Mouse (Mus musculus) neural tube, embryonic 15.5 days (tissue): ENCODE data around the gene Dock7. TPM values are rescaled to one million over a fixed set of nuclear protein-coding genes. Genes with fewer than 3 reads are reported as not detected.

Experiments
- ATAC-seq: fragments of 200-750 bp; cut with Nextera tagmentation; 2 replicates; pipeline ENCODE4 v1.8.0; 2017; ENCODE audit warnings: mild to moderate bottlenecking, moderate TSS enrichment, moderate library complexity; ENCODE audit not compliant: low FRiP score
- H3K27ac ChIP-seq: fragments of 300-500 bp; sonication (generic); replicated peaks from 2 replicates; pipeline ENCODE4 v1.5.1; 2015; ENCODE audit warnings: mild to moderate bottlenecking, inconsistent platforms
- H3K27me3 ChIP-seq: fragments of 300-500 bp; sonication (generic); replicated peaks from 2 replicates; pipeline ENCODE4 v1.6.1; 2015; ENCODE audit warnings: inconsistent platforms
- H3K36me3 ChIP-seq: fragments of 300-500 bp; sonication (generic); 2 replicates; pipeline ENCODE4 v1.6.1; 2015; ENCODE audit warnings: inconsistent platforms
- H3K4me1 ChIP-seq: fragments of 300-500 bp; sonication (generic); 2 replicates; pipeline ENCODE4 v1.6.1; 2015; ENCODE audit warnings: inconsistent platforms
- H3K4me2 ChIP-seq: fragments of 300-500 bp; sonication (generic); 2 replicates; pipeline ENCODE4 v1.6.1; 2015; ENCODE audit warnings: inconsistent platforms, mild to moderate bottlenecking, moderate library complexity
- H3K4me3 ChIP-seq: fragments of 300-500 bp; sonication (generic); replicated peaks from 2 replicates; pipeline ENCODE4 v1.5.1; 2015; ENCODE audit warnings: mild to moderate bottlenecking, inconsistent platforms
- H3K9ac ChIP-seq: fragments of 300-500 bp; sonication (generic); replicated peaks from 2 replicates; pipeline ENCODE4 v1.6.1; 2015; ENCODE audit warnings: mild to moderate bottlenecking, inconsistent platforms
- H3K9me3 ChIP-seq: fragments of 300-500 bp; sonication (generic); replicated peaks from 2 replicates; pipeline ENCODE4 v1.6.1; 2016; ENCODE audit warnings: inconsistent platforms
- WGBS: fragments of 180-500 bp; shearing (Covaris S2); methylation state at CpG from one replicate; pipeline ENCODE4 v1.1.7; 2015; ENCODE audit warnings: mixed read lengths; 5-methylcytosine and 5-hydroxymethylcytosine counted together
- polyA plus RNA-seq: library from polyadenylated mRNA; unstranded; fragments of >200 nt; fragmentation: Nextera tagmentation; extraction: Ambion mirVana; gene quantifications from 2 replicates; pipeline ENCODE4 v1.2.1, GENCODE M21; 2015

The Dock7 gene
- polyA plus RNA-seq, 1 experiment from 2014 or later = 52.3 TPM

DNA sequence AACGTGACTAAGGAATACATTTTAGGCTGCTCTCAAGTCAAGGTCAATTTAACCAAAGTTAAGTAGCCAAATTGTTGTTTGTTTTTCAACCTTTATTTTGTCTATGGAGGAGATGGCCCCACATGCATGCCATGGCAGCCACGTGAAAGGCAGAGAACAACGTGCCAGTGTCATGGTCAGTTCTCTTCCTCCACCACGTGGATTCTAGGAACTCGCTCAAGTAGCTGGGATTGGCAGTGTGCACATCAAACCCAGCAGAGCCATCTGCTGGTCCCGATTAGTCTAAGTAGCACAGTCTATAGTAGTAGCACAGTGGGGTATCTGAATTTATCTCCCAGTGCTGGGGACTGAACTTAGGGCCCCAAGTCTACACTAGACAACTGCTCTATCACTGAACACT lies 51.9 kb downstream of the Dock7 start:
- Histone ChIP-seq H3K4me2 (no peak overlapping the region), H3K9me3 (no peaks in the 10 kb centered on the region), H3K4me3 (no peak overlapping the region), H3K36me3 (peaks cover 47% of the 10 kb centered on the region), H3K9ac (no peak overlapping the region), H3K27me3 (no peaks in the 10 kb centered on the region), H3K4me1 (no peaks in the 10 kb centered on the region), H3K27ac (no peak overlapping the region)
- no peak for ATAC-seq
- WGBS = 72% methylated on average over 6 of the region's 6 CpGs

DNA sequence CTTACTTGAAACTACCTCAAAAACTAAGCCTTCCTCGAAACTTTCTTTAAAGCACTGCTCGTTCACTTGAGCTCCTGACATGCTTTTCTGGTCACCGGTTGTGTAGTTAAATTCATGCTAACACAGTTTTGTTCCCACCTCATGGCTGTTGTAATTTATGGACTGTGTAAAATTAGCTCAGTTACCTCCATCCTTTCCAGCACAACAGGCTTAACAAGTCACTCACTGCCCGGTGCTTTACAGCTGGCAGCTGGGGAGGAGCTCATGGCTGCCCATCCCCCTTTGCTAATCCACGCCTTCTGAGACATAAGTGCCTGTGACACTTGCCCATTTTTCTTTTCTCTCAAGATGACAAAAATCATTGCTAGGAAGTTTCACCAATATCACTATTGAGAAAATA lies 56.2 kb downstream of the Dock7 start:
- Histone ChIP-seq H3K36me3 (peaks cover 29% of the 10 kb centered on the region), H3K27me3 (no peaks in the 10 kb centered on the region), H3K9me3 (no peaks in the 10 kb centered on the region), H3K9ac (no peak overlapping the region), H3K4me1 (0 out of 2 replicates have a peak, but pooled peaks cover 3% of the 10 kb centered on the region), H3K27ac (no peak overlapping the region), H3K4me3 (no peak overlapping the region), H3K4me2 (no peak overlapping the region)
- WGBS = 15% methylated on average over 5 of the region's 5 CpGs
- no peak for ATAC-seq

DNA sequence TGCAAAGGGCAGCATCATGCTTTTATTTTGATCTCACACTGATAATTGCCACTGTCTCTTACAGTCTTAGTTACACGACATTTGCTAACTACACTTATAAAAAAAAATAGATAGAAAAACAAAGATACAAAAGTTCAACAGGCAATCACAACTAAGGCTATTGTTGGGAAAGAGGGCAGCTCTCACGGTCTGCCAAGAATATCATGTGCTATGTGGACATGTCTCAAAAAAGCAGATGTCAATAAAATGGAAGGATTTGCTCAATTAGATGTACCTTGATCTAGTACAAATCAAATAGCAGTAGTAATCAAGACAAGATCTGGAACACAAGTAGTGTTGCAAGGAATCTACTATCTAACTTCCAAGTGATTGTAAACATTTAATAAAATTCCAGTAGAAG lies 72.1 kb downstream of the Dock7 start:
- no peaks in the 10 kb centered on the region for H3K4me1 ChIP-seq
- no peaks in the 10 kb centered on the region for H3K27me3 ChIP-seq
- WGBS = 88% methylated on average over 2 of the region's 2 CpGs
- H3K9me3 ChIP-seq = no peaks in the 10 kb centered on the region
- H3K27ac ChIP-seq = no peak overlapping the region
- no peak overlapping the region for H3K9ac ChIP-seq
- no peak for ATAC-seq
- H3K36me3 ChIP-seq = peaks cover 29% of the 10 kb centered on the region
- H3K4me3 ChIP-seq = no peak overlapping the region
- H3K4me2 ChIP-seq = no peak overlapping the region

DNA sequence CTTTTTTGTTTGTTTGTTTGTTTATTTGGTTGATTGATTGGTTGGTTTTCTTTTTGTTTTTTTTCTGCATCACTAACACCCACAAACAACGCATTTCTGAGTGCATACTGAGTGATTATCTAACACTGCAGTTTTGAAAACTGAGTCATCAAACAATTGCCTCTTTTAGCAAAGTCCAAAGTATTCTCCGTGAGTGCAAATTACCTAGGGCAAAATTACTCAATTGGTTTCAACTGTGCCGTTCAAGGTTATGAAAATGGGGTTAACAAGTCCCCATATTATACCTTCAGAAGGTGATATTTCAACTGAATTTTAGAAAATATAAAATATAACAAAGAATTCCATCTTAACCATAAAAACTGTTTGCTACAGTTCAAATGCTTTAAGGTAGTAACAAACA lies 74.2 kb downstream of the Dock7 start:
- no peak for ATAC-seq
- Histone ChIP-seq H3K4me2 (no peak overlapping the region), H3K9me3 (no peaks in the 10 kb centered on the region), H3K27me3 (no peaks in the 10 kb centered on the region), H3K4me1 (no peaks in the 10 kb centered on the region), H3K27ac (no peak overlapping the region), H3K36me3 (peaks cover 38% of the 10 kb centered on the region), H3K4me3 (no peak overlapping the region), H3K9ac (no peak overlapping the region)
- WGBS = 77% methylated on average over 3 of the region's 3 CpGs

DNA sequence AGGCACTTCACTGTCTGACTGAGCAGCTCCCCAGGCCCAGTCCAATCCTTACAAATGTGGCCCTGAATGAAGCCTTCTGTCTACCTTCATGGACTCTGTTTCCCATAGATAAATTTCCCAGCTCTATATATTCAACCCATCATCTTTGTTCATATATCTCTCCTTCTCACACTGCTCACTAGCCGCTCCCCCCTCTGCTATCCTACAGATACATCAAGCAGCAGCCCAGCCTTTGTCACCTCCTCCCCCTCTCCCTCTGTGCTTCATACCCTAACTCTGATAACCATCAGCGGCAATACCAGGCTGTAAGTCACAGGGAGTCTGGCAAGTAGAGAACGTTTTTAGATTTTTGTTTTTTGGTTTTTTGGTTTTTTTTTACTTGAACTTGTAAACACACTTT lies 75.9 kb downstream of the Dock7 start:
- WGBS = 90% methylated on average over 3 of the region's 3 CpGs
- Histone ChIP-seq H3K27ac (no peak overlapping the region), H3K27me3 (no peaks in the 10 kb centered on the region), H3K36me3 (peaks cover 40% of the 10 kb centered on the region), H3K4me3 (no peak overlapping the region), H3K4me2 (no peak overlapping the region), H3K9me3 (no peaks in the 10 kb centered on the region), H3K9ac (no peak overlapping the region), H3K4me1 (no peaks in the 10 kb centered on the region)
- no peak for ATAC-seq

DNA sequence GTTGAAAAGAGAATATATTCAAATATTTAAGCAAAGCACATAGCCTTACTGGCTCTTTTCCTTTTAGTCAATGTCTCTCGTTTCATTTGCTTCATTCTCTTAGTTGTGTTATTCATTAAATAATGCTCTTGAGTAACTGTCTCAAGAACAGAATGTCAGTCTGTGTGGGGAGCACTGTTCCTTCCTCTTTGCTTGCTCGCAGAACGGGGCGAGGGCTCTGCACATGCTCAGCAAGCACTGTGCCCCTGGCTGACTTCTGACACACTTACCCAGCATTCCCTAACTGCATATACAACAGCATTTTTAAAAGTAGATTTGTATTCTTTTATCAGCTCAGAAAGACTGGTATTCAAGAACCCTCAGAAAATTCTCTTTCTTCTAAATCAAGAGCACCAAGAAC lies 87.8 kb downstream of the Dock7 start:
- no peak overlapping the region for H3K27ac ChIP-seq
- ATAC-seq = no peak

DNA sequence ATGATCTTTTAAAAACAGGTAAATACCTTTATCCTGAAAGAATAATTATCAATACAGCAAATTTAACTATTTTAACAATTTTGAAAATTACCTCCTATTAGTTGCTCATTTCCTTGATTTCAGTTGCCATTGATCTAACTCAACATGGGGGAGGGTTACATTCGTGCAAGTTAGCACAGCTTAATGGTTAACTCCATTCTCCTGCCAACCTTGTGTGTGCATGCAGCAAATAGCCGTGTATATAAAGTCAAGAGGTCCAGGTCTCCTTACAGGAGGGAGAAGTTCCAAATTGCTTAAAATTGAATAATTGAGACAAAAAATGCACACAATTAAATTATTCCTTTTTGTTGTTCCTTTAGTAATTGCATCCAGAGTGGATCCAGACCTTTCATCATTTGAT lies 90.0 kb downstream of the Dock7 start, which contains the start of gene Angptl3:
Gene Angptl3, plus strand, starts transcription at position 269 of the 400 bp plus-strand sequence.
- Histone ChIP-seq H3K9ac (no peak within 1 kb of the TSS), H3K27me3 (no peaks in the 10 kb centered on the region), H3K4me2 (no peak within 1 kb of the TSS), H3K27ac (no peak within 1 kb of the TSS), H3K9me3 (no peaks in the 10 kb centered on the region), H3K4me1 (no peaks in the 10 kb centered on the region), H3K36me3 (no peaks in the 10 kb centered on the region), H3K4me3 (no peak within 1 kb of the TSS)
- WGBS = 77% methylated on average over 2 of the region's 2 CpGs
- ATAC-seq = no peak

More for the DNA sequence above, 87.8 kb downstream of the Dock7 start:
- Histone ChIP-seq H3K4me3 (no peak overlapping the region), H3K27me3 (no peaks in the 10 kb centered on the region), H3K4me1 (no peaks in the 10 kb centered on the region), H3K4me2 (no peak overlapping the region), H3K36me3 (no peaks in the 10 kb centered on the region), H3K9me3 (no peaks in the 10 kb centered on the region), H3K9ac (no peak overlapping the region)
- WGBS = 80% methylated on average over 4 of the region's 4 CpGs

DNA sequence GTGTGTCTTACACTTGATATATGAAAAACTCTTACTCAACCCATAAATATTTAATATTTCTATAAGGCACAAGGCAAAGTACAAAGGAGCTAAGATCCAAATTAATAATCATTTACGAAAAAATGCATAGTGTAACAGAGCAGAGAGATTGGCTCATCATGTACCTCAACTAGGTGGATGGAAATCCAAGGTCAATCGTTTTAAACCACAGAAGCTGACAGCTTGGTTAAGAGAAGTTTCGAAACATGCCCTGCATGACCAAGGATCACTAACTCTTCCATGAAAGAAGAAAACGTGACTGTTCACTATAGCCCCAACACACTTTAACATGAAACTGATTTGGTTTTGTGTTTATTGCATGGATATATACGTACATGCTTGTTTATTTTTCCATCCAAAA lies 92.3 kb downstream of the Dock7 start:
- H3K4me1 ChIP-seq = no peaks in the 10 kb centered on the region
- H3K27ac ChIP-seq = no peak overlapping the region
- H3K9ac ChIP-seq = no peak overlapping the region
- no peak overlapping the region for H3K4me3 ChIP-seq
- H3K4me2 ChIP-seq = no peak overlapping the region
- H3K27me3 ChIP-seq = no peaks in the 10 kb centered on the region
- WGBS = 92% methylated on average over 5 of the region's 5 CpGs
- no peaks in the 10 kb centered on the region for H3K9me3 ChIP-seq
- no peak for ATAC-seq
- H3K36me3 ChIP-seq = no peaks in the 10 kb centered on the region

DNA sequence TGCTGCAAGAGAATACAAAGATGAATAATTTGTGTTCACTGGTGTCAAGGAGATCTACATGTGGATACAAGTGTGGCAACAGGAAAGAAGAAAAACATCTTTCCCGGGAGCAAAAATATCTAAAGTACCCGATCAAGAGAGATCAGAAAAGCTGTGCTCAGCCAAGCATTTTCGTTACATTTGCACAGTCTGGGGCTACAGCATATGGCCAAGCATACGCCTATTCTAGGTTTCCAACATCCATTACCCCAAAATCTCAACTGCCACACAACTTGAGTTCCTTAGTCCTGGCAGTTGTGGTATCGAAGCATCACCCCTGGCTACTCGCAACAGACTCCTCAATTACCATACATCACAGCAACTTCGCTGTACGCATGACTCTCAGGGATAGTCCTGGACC lies 98.5 kb downstream of the Dock7 start:
- Histone ChIP-seq H3K27ac (no peak overlapping the region), H3K9ac (no peak overlapping the region), H3K4me1 (no peaks in the 10 kb centered on the region), H3K36me3 (peaks cover 7% of the 10 kb centered on the region; the same call in 1 of the 2 replicates), H3K9me3 (no peaks in the 10 kb centered on the region), H3K27me3 (no peaks in the 10 kb centered on the region), H3K4me3 (no peak overlapping the region), H3K4me2 (no peak overlapping the region)
- WGBS = 95% methylated on average over 8 of the region's 8 CpGs
- no peak for ATAC-seq

DNA sequence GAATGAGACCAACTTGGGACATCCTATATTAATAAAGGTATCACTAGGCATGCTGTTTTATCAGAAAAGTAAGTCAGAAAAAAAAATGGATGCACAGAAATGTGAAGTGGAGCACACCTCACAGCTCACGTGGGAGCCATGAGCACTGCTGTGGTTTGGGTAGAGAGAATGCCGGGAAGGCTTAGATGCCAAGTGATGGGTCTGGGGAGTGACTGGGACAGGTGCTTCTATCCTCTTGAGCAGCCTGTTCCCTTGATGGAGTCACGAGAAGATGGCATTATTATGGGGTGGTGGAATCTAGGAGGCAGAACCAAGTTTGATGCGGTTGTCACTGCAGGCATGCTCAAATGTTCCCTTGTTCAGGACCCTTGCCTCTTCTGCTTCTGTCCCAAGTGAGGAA lies 109.7 kb downstream of the Dock7 start:
- WGBS = 85% methylated on average over 4 of the region's 4 CpGs
- H3K27ac ChIP-seq = no peak overlapping the region
- ATAC-seq = no peak

DNA sequence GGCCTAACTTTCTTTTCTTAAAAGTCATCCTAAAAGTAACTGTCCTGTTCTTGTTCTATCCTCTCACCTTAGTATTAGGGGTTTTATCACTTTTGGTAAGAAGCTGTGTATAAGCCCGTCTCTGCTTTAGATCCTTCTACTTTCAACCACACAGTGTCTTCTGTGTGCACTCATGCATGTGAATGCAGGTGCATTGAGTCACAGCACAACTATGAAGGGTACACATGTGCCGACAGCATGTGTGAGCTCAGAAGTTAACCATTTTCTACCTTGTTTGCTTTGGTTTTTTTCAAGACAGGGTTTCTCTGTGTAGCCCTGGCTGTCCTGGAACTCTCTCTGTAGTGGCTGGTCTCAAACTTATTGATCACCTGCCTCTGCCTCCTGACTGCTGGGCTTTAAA lies 114.4 kb downstream of the Dock7 start:
- Histone ChIP-seq H3K27ac (no peak overlapping the region), H3K36me3 (peaks cover 25% of the 10 kb centered on the region), H3K27me3 (no peaks in the 10 kb centered on the region), H3K9me3 (no peaks in the 10 kb centered on the region), H3K4me3 (no peak overlapping the region), H3K9ac (no peak overlapping the region), H3K4me2 (no peak overlapping the region), H3K4me1 (no peaks in the 10 kb centered on the region)
- ATAC-seq = no peak
- WGBS = 84% methylated on average over 2 of the region's 2 CpGs

More for the DNA sequence above, 109.7 kb downstream of the Dock7 start:
- H3K4me2 ChIP-seq = no peak overlapping the region
- no peaks in the 10 kb centered on the region for H3K4me1 ChIP-seq
- H3K4me3 ChIP-seq = no peak overlapping the region
- H3K27me3 ChIP-seq = no peaks in the 10 kb centered on the region
- peaks cover 34% of the 10 kb centered on the region for H3K36me3 ChIP-seq
- no peaks in the 10 kb centered on the region for H3K9me3 ChIP-seq
- no peak overlapping the region for H3K9ac ChIP-seq

DNA sequence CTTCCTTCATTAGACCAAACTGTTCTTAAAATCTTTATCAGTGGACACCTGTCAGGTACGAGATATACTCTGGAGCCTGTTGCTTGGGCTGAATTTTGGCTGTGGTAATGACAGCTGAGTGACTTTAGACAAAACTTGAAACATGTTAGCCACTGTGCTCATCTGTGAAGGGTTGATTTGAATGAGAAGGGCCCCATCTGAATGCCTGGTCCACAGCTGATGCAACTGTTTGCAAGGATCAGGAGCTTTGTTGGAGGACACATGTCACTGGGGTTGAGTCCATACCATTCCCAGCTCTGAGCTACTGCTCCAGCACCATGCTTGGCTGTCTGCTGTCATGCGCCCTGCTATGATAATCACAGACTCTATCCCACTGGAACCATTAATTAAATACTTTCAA lies 115.1 kb downstream of the Dock7 start:
- Histone ChIP-seq H3K36me3 (peaks cover 20% of the 10 kb centered on the region), H3K27ac (no peak overlapping the region), H3K4me3 (no peak overlapping the region), H3K27me3 (no peaks in the 10 kb centered on the region), H3K4me1 (no peaks in the 10 kb centered on the region), H3K9me3 (no peaks in the 10 kb centered on the region), H3K4me2 (no peak overlapping the region), H3K9ac (no peak overlapping the region)
- WGBS = 98% methylated on average over 2 of the region's 2 CpGs
- no peak for ATAC-seq

DNA sequence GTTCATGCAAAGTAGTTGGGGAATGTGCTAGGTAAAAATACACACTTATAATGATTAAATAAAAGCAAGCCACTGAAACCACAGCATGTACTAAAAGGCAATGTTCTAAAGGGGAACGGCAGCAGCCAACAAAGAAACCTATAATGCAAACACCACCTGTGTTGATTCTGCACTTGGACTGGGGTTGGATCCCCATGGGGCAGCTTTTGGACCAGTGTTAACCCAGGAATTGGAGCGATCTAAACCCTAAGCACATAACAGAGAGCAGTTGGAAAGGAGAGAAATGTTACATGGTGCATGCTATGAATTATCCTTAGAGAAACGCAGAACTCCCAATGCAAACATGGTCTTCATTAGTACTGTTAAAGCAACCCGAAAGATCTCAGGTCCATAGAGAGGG lies 127.2 kb downstream of the Dock7 start:
- no peak overlapping the region for H3K27ac ChIP-seq
- WGBS = 85% methylated on average over 4 of the region's 4 CpGs
- H3K9me3 ChIP-seq = no peaks in the 10 kb centered on the region
- peaks cover 25% of the 10 kb centered on the region for H3K36me3 ChIP-seq
- no peak overlapping the region for H3K9ac ChIP-seq
- no peaks in the 10 kb centered on the region for H3K27me3 ChIP-seq
- no peak for ATAC-seq
- no peak overlapping the region for H3K4me3 ChIP-seq
- no peaks in the 10 kb centered on the region for H3K4me1 ChIP-seq
- H3K4me2 ChIP-seq = no peak overlapping the region
